Mouse (Mus musculus): Measurements from ENCODE around the gene Pxmp2.

GRCm38 (mm10) chr5:110286446-110287083 is 579 bp upstream of the Pxmp2 start:
- TF ChIP-seq CTCF (IDR thresholded peaks at IDR 0.05; ENCODE audit: control insufficient read depth, insufficient read depth, low read length) (no peak), POLR2A (IDR thresholded peaks at IDR 0.05; ENCODE audit: borderline replicate concordance, control insufficient read depth, low read depth, low read length) (no peak)

All from bone marrow, adult 2 months (tissue).